In the genomic region with DNA sequence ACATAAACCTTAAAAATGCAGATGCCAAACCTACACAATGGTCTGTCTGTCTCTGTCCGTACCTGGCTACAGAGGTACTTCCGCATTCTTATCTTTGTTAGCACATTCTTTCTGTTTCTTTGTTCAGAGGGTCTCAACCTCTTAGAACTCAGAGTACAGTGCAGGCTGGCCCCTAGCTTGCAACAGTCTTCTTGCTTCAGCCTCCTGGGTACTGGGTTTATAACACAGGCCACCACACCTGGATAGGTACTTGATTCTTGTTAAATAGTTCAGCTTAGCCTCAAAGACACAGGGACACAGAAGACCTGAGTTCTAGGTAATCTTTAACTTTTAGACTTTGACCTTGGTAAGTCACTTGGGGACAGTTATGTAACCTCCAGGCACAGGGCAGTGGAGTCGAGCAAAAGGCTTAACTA, we compare ENCODE assay signal across 17 mouse cellular contexts.
DNase-seq lines count a peak whose midpoint lies in the region; ATAC-seq and TF ChIP-seq lines count a peak whose summit lies in the region.
"Had no signal": no experiment of that assay in that cellular context is flagged by ENCODE, and none has a peak within 500 bp of the region (broad histone marks: within the 10 kb centered on the region; RNA-seq: fewer than 3 reads in every experiment).

No protein-coding gene starts in this region.

- intact Hi-C loops in left cerebral cortex, postnatal 4 days (cut with DNase I) = no loop called here
- intact Hi-C loops in heart, postnatal 36 days (cut with DNase I) = no loop called here

- no peak for TF ChIP-seq CTCF in kidney, postnatal 0 days (IDR thresholded peaks at IDR 0.05; ENCODE audit: low read depth)

- no peaks in the 10 kb centered on the region for H3K27me3 ChIP-seq in kidney, embryonic 14.5 days (ENCODE audit: control insufficient read depth, insufficient read depth, low read length)
- no peaks in the 10 kb centered on the region for H3K27me3 ChIP-seq in intestine, embryonic 16.5 days (replicated peaks; ENCODE audit: control insufficient read depth, insufficient read depth, low read length)
- no peaks in the 10 kb centered on the region for H3K27me3 ChIP-seq in kidney, postnatal 0 days (ENCODE audit: insufficient read depth, low read length)
- H3K27me3 ChIP-seq: megakaryocyte, embryonic 14.5 days; midbrain, embryonic 15.5 days had no signal

- no peak overlapping the region for H3K9ac ChIP-seq in kidney, embryonic 14.5 days (ENCODE audit: low read depth, low read length)
- no peak overlapping the region for H3K9ac ChIP-seq in intestine, embryonic 16.5 days (ENCODE audit: low read depth, low read length)
- H3K9ac ChIP-seq in kidney, postnatal 0 days (ENCODE audit: low read depth, low read length) = no peak overlapping the region
- H3K9ac ChIP-seq: midbrain, embryonic 15.5 days had no signal

- no peaks in the 10 kb centered on the region; the same call in 1 of the 2 replicates for H3K4me1 ChIP-seq in kidney, embryonic 14.5 days (ENCODE audit: control insufficient read depth, insufficient read depth, low read length)
- no peaks in the 10 kb centered on the region for H3K4me1 ChIP-seq in intestine, embryonic 16.5 days (ENCODE audit: control insufficient read depth, insufficient read depth, low read length)
- H3K4me1 ChIP-seq in kidney, postnatal 0 days (replicated peaks; ENCODE audit: insufficient read depth, low read length) = 0 out of 2 replicates have a peak, but pooled peaks cover 7% of the 10 kb centered on the region

- H3K4me2 ChIP-seq in kidney, embryonic 14.5 days (replicated peaks; ENCODE audit: low read depth, low read length) = no peak overlapping the region
- H3K4me2 ChIP-seq in intestine, embryonic 16.5 days (ENCODE audit: low read depth, low read length) = no peak overlapping the region
- no peak overlapping the region for H3K4me2 ChIP-seq in kidney, postnatal 0 days (ENCODE audit: low read length)
- H3K4me2 ChIP-seq: liver, embryonic 11.5 days; midbrain, embryonic 15.5 days had no signal

- no peaks in the 10 kb centered on the region for H3K36me3 ChIP-seq in kidney, embryonic 14.5 days (ENCODE audit: control insufficient read depth, insufficient read depth, low read length)
- no peaks in the 10 kb centered on the region for H3K36me3 ChIP-seq in intestine, embryonic 16.5 days (ENCODE audit: control insufficient read depth, insufficient read depth, low read length)
- no peaks in the 10 kb centered on the region for H3K36me3 ChIP-seq in kidney, postnatal 0 days (ENCODE audit: insufficient read depth, low read length)
- H3K36me3 ChIP-seq: midbrain, embryonic 15.5 days had no signal

- ATAC-seq in kidney, embryonic 14.5 days (ENCODE audit: low FRiP score, low TSS enrichment) = no peak
- peak; percentile 92 for ATAC-seq in intestine, embryonic 16.5 days
- ATAC-seq in kidney, postnatal 0 days (replicated peaks; ENCODE audit: low FRiP score, low read depth) = peak; percentile 60; the same call in 1 of the 2 replicates
- ATAC-seq: forebrain, embryonic 14.5 days had no signal

- no peaks in the 10 kb centered on the region for H3K9me3 ChIP-seq in kidney, embryonic 14.5 days (ENCODE audit: control insufficient read depth, low read length)
- peaks cover 3% of the 10 kb centered on the region; the same call in 1 of the 2 replicates for H3K9me3 ChIP-seq in intestine, embryonic 16.5 days (ENCODE audit: control insufficient read depth, low read length)
- no peaks in the 10 kb centered on the region for H3K9me3 ChIP-seq in kidney, postnatal 0 days (replicated peaks; ENCODE audit: low read length)
- H3K9me3 ChIP-seq: midbrain, embryonic 15.5 days had no signal

- H3K4me3 ChIP-seq in kidney, embryonic 14.5 days (ENCODE audit: low read length) = no peak overlapping the region
- H3K4me3 ChIP-seq in intestine, embryonic 16.5 days (ENCODE audit: low read length) = no peak overlapping the region
- H3K4me3 ChIP-seq in kidney, postnatal 0 days (replicated peaks; ENCODE audit: low read depth, low read length) = no peak overlapping the region
- H3K4me3 ChIP-seq: megakaryocyte, embryonic 14.5 days; midbrain, embryonic 15.5 days had no signal

- H3K27ac ChIP-seq in kidney, embryonic 14.5 days (ENCODE audit: low read depth, low read length) = no peak overlapping the region
- peak overlapping the region; percentile 14 for H3K27ac ChIP-seq in intestine, embryonic 16.5 days (ENCODE audit: low read length)
- peak overlapping the region; percentile 55; the same call in 1 of the 2 replicates for H3K27ac ChIP-seq in kidney, postnatal 0 days
- H3K27ac ChIP-seq: midbrain, embryonic 15.5 days had no signal

- peak; percentile 78 for DNase-seq in kidney, adult 11 months
- peak; percentile 55 for DNase-seq in ES-CJ7 (ENCODE audit: low read depth, low spot score)
- DNase-seq in kidney, postnatal 0 days (ENCODE audit: low spot score) = no peak
- no peak for DNase-seq in ovary, postnatal 10 days (ENCODE audit: low spot score)
- DNase-seq in left cerebral cortex, postnatal 4 days = no peak
- no peak for DNase-seq in heart, postnatal 36 days
- DNase-seq: cerebellum, adult 2 months; cerebellum, postnatal 36 days; gastrocnemius, postnatal 25 days; lung, adult 18-20 months; thymus, postnatal 14 days had no signal

- 66% methylated on average over 3 of the region's 3 CpGs for WGBS in kidney, embryonic 14.5 days
- WGBS in intestine, embryonic 16.5 days = 56% methylated on average over 3 of the region's 3 CpGs
- WGBS in kidney, postnatal 0 days = 73% methylated on average over 3 of the region's 3 CpGs

Comparison
In these comparisons a context has a peak if more than half of its experiments do, and no peak if none do; other contexts are left out.
1. DNase-seq: peak in kidney, adult 11 months (single experiment) and ES-CJ7 (single experiment); none in kidney, postnatal 0 days (single experiment), ovary, postnatal 10 days (single experiment), left cerebral cortex, postnatal 4 days (single experiment) and heart, postnatal 36 days (0 of 2).